Mouse (Mus musculus) thymus, adult 2 months (tissue): ENCODE measurements around the gene Tdrd9.

ENCODE experiments used
- CTCF ChIP-seq: fragments of 200-500 bp; IDR thresholded peaks from 2 replicates; pipeline ENCODE4 v1.5.1; 2012; ENCODE audit warnings: mild to moderate bottlenecking, control low read depth, low read length, moderate library complexity, borderline replicate concordance; ENCODE audit not compliant: control insufficient read depth, poor library complexity, insufficient read depth; ENCODE audit errors: extremely low read depth
- POLR2A ChIP-seq: fragments of 200-500 bp; IDR thresholded peaks from 2 replicates; pipeline ENCODE4 v1.6.1; 2012; ENCODE audit warnings: mild to moderate bottlenecking, low read length, control low read depth, moderate library complexity; ENCODE audit not compliant: control insufficient read depth, poor library complexity, insufficient read depth; ENCODE audit errors: extremely low read depth

DNA sequence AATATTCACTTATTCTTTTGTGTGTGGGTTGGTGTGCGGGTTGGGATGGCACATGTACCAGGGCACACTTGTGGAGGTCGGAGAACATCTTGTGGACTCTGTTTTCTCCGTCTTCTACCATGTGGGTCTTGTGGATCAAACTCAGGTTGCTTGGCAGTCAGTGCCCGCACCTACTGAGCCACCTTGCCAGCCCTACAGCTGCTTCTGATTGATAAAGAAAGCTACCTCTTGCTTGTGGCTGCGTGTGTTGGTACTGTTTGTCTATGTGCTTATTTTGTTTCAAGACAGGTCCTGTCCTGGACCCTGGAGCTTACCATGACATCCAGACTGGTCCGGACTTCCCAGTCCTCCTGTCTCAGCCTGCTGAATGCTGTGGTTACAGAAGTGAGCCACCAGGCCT, 48.2 kb upstream of the Tdrd9 start:
- TF ChIP-seq CTCF (no peak), POLR2A (no peak)
